Mouse (Mus musculus): Measurements from ENCODE around the gene Tiam2. TPM values are rescaled to one million over a fixed set of nuclear protein-coding genes. Genes with fewer than 3 reads are reported as not detected.
A peak's percentile ranks its signal among the peaks of the same experiment; 100 is the strongest.

Tiam2 gene
- polyA plus RNA-seq, 1 experiment, result 0.93 TPM

DNA sequence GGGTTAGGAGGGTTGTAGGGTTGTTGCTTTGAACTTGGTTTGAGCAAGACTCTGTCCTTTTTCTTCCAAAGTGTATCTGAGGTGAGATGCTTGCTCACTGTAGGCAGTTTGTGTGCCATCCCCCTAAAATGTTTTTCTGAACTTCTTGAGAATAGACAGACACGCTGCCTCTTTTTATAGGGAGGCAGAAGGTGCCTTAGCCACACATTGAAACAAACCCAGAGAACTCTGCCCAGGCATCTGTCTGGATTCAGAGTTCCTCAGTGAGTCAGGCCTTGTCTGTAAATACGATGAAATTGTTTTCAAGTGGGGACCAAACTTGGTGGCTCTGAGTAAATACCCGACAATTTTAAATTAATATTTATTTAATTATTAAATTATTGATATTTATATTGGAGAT lies 172.2 kb downstream of the Tiam2 start:
- H3K36me3 ChIP-seq (ENCODE audit: control insufficient read depth, insufficient read depth, low read length), result no peaks in the 10 kb centered on the region

DNA sequence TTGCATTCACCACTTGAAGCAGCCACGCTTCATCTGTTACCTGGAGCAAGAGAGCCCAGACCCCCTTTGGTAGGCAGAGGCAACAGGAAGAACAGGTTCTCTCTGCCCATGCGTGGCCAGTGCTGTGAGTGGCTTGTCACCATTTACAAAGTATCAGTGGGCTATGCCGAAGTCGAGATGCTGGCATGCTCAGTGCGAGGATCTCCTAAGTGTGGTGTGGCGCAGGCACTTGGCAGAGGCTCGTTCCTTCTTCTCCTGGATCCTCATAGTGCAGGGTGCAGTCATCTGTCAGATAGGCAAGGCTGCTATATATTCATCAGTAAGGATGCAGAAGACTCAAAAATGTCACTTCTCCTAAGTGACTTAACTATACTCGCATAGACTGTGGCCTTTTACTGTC lies 173.1 kb downstream of the Tiam2 start:
- no peaks in the 10 kb centered on the region for H3K4me1 ChIP-seq (ENCODE audit: control insufficient read depth, insufficient read depth, low read length)

More for the DNA sequence above, 172.2 kb downstream of the Tiam2 start:
- Histone ChIP-seq H3K4me3 (ENCODE audit: control insufficient read depth, low read depth, low read length) (no peak overlapping the region), H3K4me1 (ENCODE audit: control insufficient read depth, insufficient read depth, low read length) (no peaks in the 10 kb centered on the region), H3K27me3 (ENCODE audit: control insufficient read depth, insufficient read depth, low read length) (no peaks in the 10 kb centered on the region), H3K27ac (ENCODE audit: control insufficient read depth, insufficient read depth, low read depth, low read length) (no peak overlapping the region)
- TF ChIP-seq CTCF (IDR thresholded peaks at IDR 0.05; ENCODE audit: control insufficient read depth, insufficient read depth, insufficient replicate concordance, low read depth, low read length) (no peak), POLR2A (IDR thresholded peaks at IDR 0.05; ENCODE audit: control insufficient read depth, low read depth, low read length) (no peak)

DNA sequence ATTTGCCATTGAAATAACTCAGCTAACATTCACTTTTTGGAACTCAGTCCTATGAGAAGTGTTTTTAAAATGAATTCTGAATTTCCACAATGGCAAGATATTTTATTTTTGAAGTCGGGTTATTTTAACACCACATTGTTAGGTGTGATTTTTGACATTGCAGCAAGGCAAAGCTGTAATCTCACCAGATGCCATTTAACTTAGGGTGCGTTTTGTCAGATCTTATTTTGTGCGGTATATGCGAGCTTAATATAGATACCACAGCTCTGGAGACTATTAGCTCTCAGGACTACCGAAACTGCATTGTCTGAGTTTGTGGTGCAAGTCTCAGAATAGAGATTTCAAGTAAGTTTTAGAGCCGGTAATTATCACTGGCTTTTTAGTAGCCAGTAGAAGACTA lies 173.7 kb downstream of the Tiam2 start:
- Histone ChIP-seq H3K4me1 (ENCODE audit: control insufficient read depth, insufficient read depth, low read length) (no peaks in the 10 kb centered on the region), H3K27me3 (ENCODE audit: control insufficient read depth, insufficient read depth, low read length) (no peaks in the 10 kb centered on the region), H3K27ac (ENCODE audit: control insufficient read depth, insufficient read depth, low read depth, low read length) (no peak overlapping the region), H3K36me3 (ENCODE audit: control insufficient read depth, insufficient read depth, low read length) (no peaks in the 10 kb centered on the region), H3K4me3 (ENCODE audit: control insufficient read depth, low read depth, low read length) (no peak overlapping the region)
- no peak for TF ChIP-seq CTCF (IDR thresholded peaks at IDR 0.05; ENCODE audit: control insufficient read depth, insufficient read depth, insufficient replicate concordance, low read depth, low read length)
- TF ChIP-seq POLR2A (IDR thresholded peaks at IDR 0.05; ENCODE audit: control insufficient read depth, low read depth, low read length), result no peak

More for the DNA sequence above, 173.1 kb downstream of the Tiam2 start:
- Histone ChIP-seq H3K4me3 (ENCODE audit: control insufficient read depth, low read depth, low read length) (no peak overlapping the region), H3K36me3 (ENCODE audit: control insufficient read depth, insufficient read depth, low read length) (no peaks in the 10 kb centered on the region), H3K27ac (ENCODE audit: control insufficient read depth, insufficient read depth, low read depth, low read length) (no peak overlapping the region), H3K27me3 (ENCODE audit: control insufficient read depth, insufficient read depth, low read length) (no peaks in the 10 kb centered on the region)
- no peak for TF ChIP-seq POLR2A (IDR thresholded peaks at IDR 0.05; ENCODE audit: control insufficient read depth, low read depth, low read length)
- no peak for TF ChIP-seq CTCF (IDR thresholded peaks at IDR 0.05; ENCODE audit: control insufficient read depth, insufficient read depth, insufficient replicate concordance, low read depth, low read length)

DNA sequence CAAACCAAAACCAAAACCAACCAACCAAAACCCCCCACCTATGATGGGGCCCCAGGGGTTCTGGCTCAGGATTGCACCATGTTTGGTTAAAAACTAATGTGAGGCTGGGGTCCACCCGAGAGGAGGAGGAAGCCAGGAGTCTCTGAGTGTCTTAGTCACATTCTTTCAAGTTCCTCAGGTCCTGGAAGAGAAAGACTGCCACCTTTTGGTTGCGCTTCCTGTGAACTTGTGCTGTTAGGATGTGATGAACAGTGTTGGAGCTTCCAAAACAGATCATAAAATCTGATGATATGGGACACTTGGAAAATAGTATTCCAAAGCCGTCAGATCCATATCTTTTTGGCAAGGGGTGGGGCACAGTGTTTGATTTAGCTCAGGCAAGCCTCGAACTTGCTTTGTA lies 174.6 kb downstream of the Tiam2 start:
- H3K4me1 ChIP-seq (ENCODE audit: control insufficient read depth, insufficient read depth, low read length), result no peaks in the 10 kb centered on the region
- H3K4me3 ChIP-seq (ENCODE audit: control insufficient read depth, low read depth, low read length), result no peak overlapping the region
- no peak overlapping the region for H3K27ac ChIP-seq (ENCODE audit: control insufficient read depth, insufficient read depth, low read depth, low read length)
- TF ChIP-seq CTCF (IDR thresholded peaks at IDR 0.05; ENCODE audit: control insufficient read depth, insufficient read depth, insufficient replicate concordance, low read depth, low read length) (no peak), POLR2A (IDR thresholded peaks at IDR 0.05; ENCODE audit: control insufficient read depth, low read depth, low read length) (no peak)
- H3K36me3 ChIP-seq (ENCODE audit: control insufficient read depth, insufficient read depth, low read length), result no peaks in the 10 kb centered on the region
- H3K27me3 ChIP-seq (ENCODE audit: control insufficient read depth, insufficient read depth, low read length), result no peaks in the 10 kb centered on the region

DNA sequence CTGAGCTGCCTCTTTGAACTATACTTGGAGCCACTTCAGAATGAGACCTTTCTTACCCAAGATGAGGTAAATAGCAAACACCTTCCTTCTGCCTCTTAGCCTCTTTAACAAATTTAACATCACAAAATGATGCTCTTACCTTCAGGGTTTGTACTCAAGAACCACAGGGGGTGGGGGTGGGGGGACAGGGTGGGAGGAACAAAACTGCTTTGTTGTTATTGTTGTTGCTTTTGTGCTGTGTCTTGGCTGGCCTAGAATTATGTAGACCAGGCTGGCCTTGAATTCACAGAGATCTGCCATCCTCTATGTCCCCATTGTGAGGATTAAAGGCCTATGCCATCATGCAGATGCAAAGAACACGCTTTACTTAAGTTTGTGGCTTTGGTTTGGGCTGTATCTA lies 179.3 kb downstream of the Tiam2 start:
- Histone ChIP-seq H3K36me3 (ENCODE audit: control insufficient read depth, insufficient read depth, low read length) (no peaks in the 10 kb centered on the region), H3K27me3 (ENCODE audit: control insufficient read depth, insufficient read depth, low read length) (no peaks in the 10 kb centered on the region), H3K27ac (ENCODE audit: control insufficient read depth, insufficient read depth, low read depth, low read length) (no peak overlapping the region), H3K4me1 (ENCODE audit: control insufficient read depth, insufficient read depth, low read length) (no peaks in the 10 kb centered on the region), H3K4me3 (ENCODE audit: control insufficient read depth, low read depth, low read length) (no peak overlapping the region)
- TF ChIP-seq CTCF (IDR thresholded peaks at IDR 0.05; ENCODE audit: control insufficient read depth, insufficient read depth, insufficient replicate concordance, low read depth, low read length), result no peak
- no peak for TF ChIP-seq POLR2A (IDR thresholded peaks at IDR 0.05; ENCODE audit: control insufficient read depth, low read depth, low read length)

GRCm38 (mm10) chr17:3506508-3506907 lies 180.1 kb downstream of the Tiam2 start:
- TF ChIP-seq POLR2A (IDR thresholded peaks at IDR 0.05; ENCODE audit: control insufficient read depth, low read depth, low read length), result no peak
- H3K27me3 ChIP-seq (ENCODE audit: control insufficient read depth, insufficient read depth, low read length), result no peaks in the 10 kb centered on the region
- H3K4me1 ChIP-seq (ENCODE audit: control insufficient read depth, insufficient read depth, low read length), result no peaks in the 10 kb centered on the region
- no peak overlapping the region for H3K27ac ChIP-seq (ENCODE audit: control insufficient read depth, insufficient read depth, low read depth, low read length)
- no peaks in the 10 kb centered on the region for H3K36me3 ChIP-seq (ENCODE audit: control insufficient read depth, insufficient read depth, low read length)
- no peak overlapping the region for H3K4me3 ChIP-seq (ENCODE audit: control insufficient read depth, low read depth, low read length)

GRCm38 (mm10) chr17:3509841-3510240 lies 183.5 kb downstream of the Tiam2 start:
- H3K27ac ChIP-seq (ENCODE audit: control insufficient read depth, insufficient read depth, low read depth, low read length), result no peak overlapping the region
- no peaks in the 10 kb centered on the region for H3K4me1 ChIP-seq (ENCODE audit: control insufficient read depth, insufficient read depth, low read length)
- no peak overlapping the region for H3K4me3 ChIP-seq (ENCODE audit: control insufficient read depth, low read depth, low read length)
- H3K36me3 ChIP-seq (ENCODE audit: control insufficient read depth, insufficient read depth, low read length), result no peaks in the 10 kb centered on the region
- no peaks in the 10 kb centered on the region for H3K27me3 ChIP-seq (ENCODE audit: control insufficient read depth, insufficient read depth, low read length)
- TF ChIP-seq POLR2A (IDR thresholded peaks at IDR 0.05; ENCODE audit: control insufficient read depth, low read depth, low read length) (no peak), CTCF (IDR thresholded peaks at IDR 0.05; ENCODE audit: control insufficient read depth, insufficient read depth, insufficient replicate concordance, low read depth, low read length) (peak; percentile 69; the same call in 1 of the 2 replicates)

GRCm38 (mm10) chr17:3514316-3514715 lies 187.9 kb downstream of the Tiam2 start:
- Histone ChIP-seq H3K4me3 (ENCODE audit: control insufficient read depth, low read depth, low read length) (no peak overlapping the region), H3K27ac (ENCODE audit: control insufficient read depth, insufficient read depth, low read depth, low read length) (no peak overlapping the region), H3K4me1 (ENCODE audit: control insufficient read depth, insufficient read depth, low read length) (no peaks in the 10 kb centered on the region), H3K36me3 (ENCODE audit: control insufficient read depth, insufficient read depth, low read length) (peaks cover 1% of the 10 kb centered on the region; the same call in 1 of the 2 replicates), H3K27me3 (ENCODE audit: control insufficient read depth, insufficient read depth, low read length) (no peaks in the 10 kb centered on the region)
- TF ChIP-seq POLR2A (IDR thresholded peaks at IDR 0.05; ENCODE audit: control insufficient read depth, low read depth, low read length) (no peak), CTCF (IDR thresholded peaks at IDR 0.05; ENCODE audit: control insufficient read depth, insufficient read depth, insufficient replicate concordance, low read depth, low read length) (no peak)
